Mouse (Mus musculus) liver, embryonic 13.5 days (tissue): ENCODE results near the gene Mkrn2. TPM values are rescaled to one million over a fixed set of nuclear protein-coding genes. Genes with fewer than 3 reads are reported as not detected.
A peak's percentile ranks its signal among the peaks of the same experiment; 100 is the strongest.

Source experiments
- ATAC-seq: fragments of 200-750 bp; cut with Nextera tagmentation; 2 replicates; pipeline ENCODE4 v1.8.0; 2017; ENCODE audit warnings: low read depth, mild to moderate bottlenecking, moderate number of reproducible peaks, moderate library complexity
- DNase-seq: peaks from one replicate; pipeline ENCODE4 v3.0.0; 2022
- H3K27ac ChIP-seq: fragments of 300-500 bp; sonication (generic); 2 replicates; pipeline ENCODE4 v1.5.1; 2015; ENCODE audit warnings: moderate library complexity, mild to moderate bottlenecking, inconsistent platforms
- H3K27me3 ChIP-seq: fragments of 300-500 bp; sonication (generic); 2 replicates; pipeline ENCODE4 v1.6.1; 2015; ENCODE audit warnings: mild to moderate bottlenecking, inconsistent platforms
- H3K36me3 ChIP-seq: fragments of 300-500 bp; sonication (generic); 2 replicates; pipeline ENCODE4 v1.6.1; 2015; ENCODE audit warnings: mild to moderate bottlenecking, inconsistent platforms
- H3K4me1 ChIP-seq: fragments of 300-500 bp; sonication (generic); replicated peaks from 2 replicates; pipeline ENCODE4 v1.6.1; 2015; ENCODE audit warnings: inconsistent platforms
- H3K4me2 ChIP-seq: fragments of 300-500 bp; sonication (generic); 2 replicates; pipeline ENCODE4 v1.6.1; 2015; ENCODE audit warnings: inconsistent platforms, mild to moderate bottlenecking, moderate library complexity
- H3K4me3 ChIP-seq: fragments of 300-500 bp; sonication (generic); replicated peaks from 2 replicates; pipeline ENCODE4 v1.5.1; 2015; ENCODE audit warnings: mild to moderate bottlenecking, inconsistent platforms
- H3K9ac ChIP-seq: fragments of 300-500 bp; sonication (generic); 2 replicates; pipeline ENCODE4 v1.6.1; 2015; ENCODE audit warnings: mild to moderate bottlenecking, inconsistent platforms
- H3K9me3 ChIP-seq: fragments of 300-500 bp; sonication (generic); replicated peaks from 2 replicates; pipeline ENCODE4 v1.6.1; 2016; ENCODE audit warnings: inconsistent platforms
- WGBS: fragments of 180-500 bp; shearing (Covaris S2); methylation state at CpG from one replicate; pipeline ENCODE4 v1.1.7; 2015; ENCODE audit not compliant: insufficient replicate concordance; 5-methylcytosine and 5-hydroxymethylcytosine counted together
- polyA plus RNA-seq: library from polyadenylated mRNA; unstranded; fragments of >200 nt; fragmentation: Nextera tagmentation; extraction: Ambion mirVana; gene quantifications from 2 replicates; pipeline ENCODE4 v1.2.1, GENCODE M21; 2015

The Mkrn2 gene
- 11.4 and 12.1 TPM in 2 replicates for polyA plus RNA-seq

DNA sequence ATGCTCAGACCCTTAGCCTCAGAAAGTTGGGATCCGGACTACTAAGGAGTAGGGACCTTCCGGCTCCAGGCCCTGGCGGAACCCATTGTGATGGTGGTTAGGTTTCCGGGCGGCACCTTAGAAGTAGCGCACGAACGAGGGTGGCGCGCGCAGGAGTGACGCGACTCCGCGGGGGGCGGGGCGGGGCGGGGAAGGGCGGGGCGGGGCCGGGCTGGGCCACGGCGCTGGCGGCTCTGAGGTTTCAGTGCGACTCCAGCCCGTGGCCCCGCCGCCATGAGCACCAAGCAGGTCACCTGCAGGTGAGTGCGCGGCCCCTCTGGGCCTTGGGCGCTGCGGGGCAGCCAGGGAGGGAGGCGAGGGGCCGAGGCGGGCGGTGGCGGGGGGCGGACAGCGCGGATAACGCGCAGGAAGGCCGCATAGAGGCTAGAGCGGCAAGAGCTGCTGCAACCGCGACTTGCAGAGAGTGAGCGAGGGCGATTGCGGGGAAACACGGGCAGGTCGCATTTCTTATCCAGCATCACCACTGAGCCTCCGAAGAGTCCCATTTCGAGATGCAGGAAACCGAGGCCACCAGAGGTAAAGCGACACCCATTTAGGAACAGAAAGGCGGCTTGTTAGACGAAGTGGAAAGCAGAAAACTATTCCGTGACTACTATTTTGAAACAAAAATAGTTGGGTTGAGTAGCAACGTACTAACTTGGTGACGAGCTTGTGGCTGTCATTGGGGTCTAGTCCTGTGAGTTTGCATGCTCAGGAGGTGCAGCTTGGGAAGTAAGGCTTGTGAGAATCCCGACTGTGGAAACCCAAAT is at the start of gene Mkrn2:
Gene Mkrn2, plus strand, starts transcription at position 188 of the 809 bp plus-strand sequence.
- WGBS = under 1% methylated on average over 61 of the region's 61 CpGs
- peak within 1 kb of the TSS; percentile 86 for H3K9ac ChIP-seq
- H3K4me2 ChIP-seq = peak within 1 kb of the TSS; percentile 74
- H3K9me3 ChIP-seq = no peaks in the 10 kb centered on the region
- H3K4me3 ChIP-seq = peak within 1 kb of the TSS; percentile 88
- peaks cover 13% of the 10 kb centered on the region for H3K4me1 ChIP-seq
- peak within 1 kb of the TSS; percentile 83 for H3K27ac ChIP-seq
- peak; percentile 94 for ATAC-seq
- no peaks in the 10 kb centered on the region for H3K27me3 ChIP-seq
- DNase-seq = peak; percentile 72
- H3K36me3 ChIP-seq = peaks cover 4% of the 10 kb centered on the region; the same call in 1 of the 2 replicates

DNA sequence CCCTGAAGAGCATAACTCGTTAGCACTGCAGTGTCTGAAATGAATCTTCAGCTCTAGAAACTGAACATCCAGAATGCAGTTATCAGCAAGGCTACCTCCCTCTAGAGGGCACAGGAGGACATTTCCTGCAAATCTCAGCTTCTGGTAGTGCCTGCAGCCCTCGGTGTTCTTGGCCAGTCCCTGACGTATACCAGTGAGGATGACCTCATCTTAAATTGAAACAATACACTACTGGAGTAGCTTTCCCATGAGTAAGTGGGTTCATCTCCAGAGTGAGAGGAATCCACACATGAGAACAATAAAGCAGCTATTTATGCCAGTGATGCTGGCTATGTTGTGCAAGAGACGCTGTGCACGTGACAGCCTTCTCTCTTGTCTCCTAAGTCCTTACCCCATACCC is 46.2 kb upstream of the Mkrn2 start:
- Histone ChIP-seq H3K27ac (no peak overlapping the region), H3K9ac (no peak overlapping the region), H3K4me1 (peaks cover 6% of the 10 kb centered on the region; the same call in 1 of the 2 replicates), H3K4me2 (no peak overlapping the region), H3K9me3 (no peaks in the 10 kb centered on the region), H3K27me3 (no peaks in the 10 kb centered on the region), H3K4me3 (no peak overlapping the region), H3K36me3 (peaks cover 69% of the 10 kb centered on the region)
- ATAC-seq (no peak), DNase-seq (no peak)
- WGBS = 66% methylated on average over 5 of the region's 5 CpGs

DNA sequence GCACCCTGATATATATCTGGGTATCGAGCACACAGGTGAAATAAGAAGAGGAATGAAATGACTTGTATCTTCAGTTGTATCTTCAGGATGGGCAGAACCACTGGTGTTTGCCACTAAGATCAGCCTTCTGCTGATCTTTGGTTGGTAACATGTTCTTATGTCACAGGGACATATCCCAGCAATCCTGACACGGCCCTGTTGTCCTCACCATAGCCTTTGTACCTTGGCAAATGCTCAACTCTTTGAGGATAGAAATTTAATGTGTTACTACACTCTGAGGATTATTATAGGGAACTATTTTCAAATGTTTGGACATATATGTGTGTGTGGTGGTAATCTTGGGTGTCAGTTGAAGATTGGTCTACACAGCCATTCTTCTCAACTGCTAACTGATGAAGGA is 43.5 kb upstream of the Mkrn2 start:
- DNase-seq (no peak), ATAC-seq (no peak)
- H3K4me2 ChIP-seq = no peak overlapping the region
- H3K27me3 ChIP-seq = no peaks in the 10 kb centered on the region
- H3K4me3 ChIP-seq = no peak overlapping the region
- H3K9me3 ChIP-seq = no peaks in the 10 kb centered on the region
- no peak overlapping the region for H3K27ac ChIP-seq
- H3K36me3 ChIP-seq = peaks cover 69% of the 10 kb centered on the region
- 70% methylated on average over 2 of the region's 2 CpGs for WGBS
- peaks cover 6% of the 10 kb centered on the region; the same call in 1 of the 2 replicates for H3K4me1 ChIP-seq
- H3K9ac ChIP-seq = no peak overlapping the region

DNA sequence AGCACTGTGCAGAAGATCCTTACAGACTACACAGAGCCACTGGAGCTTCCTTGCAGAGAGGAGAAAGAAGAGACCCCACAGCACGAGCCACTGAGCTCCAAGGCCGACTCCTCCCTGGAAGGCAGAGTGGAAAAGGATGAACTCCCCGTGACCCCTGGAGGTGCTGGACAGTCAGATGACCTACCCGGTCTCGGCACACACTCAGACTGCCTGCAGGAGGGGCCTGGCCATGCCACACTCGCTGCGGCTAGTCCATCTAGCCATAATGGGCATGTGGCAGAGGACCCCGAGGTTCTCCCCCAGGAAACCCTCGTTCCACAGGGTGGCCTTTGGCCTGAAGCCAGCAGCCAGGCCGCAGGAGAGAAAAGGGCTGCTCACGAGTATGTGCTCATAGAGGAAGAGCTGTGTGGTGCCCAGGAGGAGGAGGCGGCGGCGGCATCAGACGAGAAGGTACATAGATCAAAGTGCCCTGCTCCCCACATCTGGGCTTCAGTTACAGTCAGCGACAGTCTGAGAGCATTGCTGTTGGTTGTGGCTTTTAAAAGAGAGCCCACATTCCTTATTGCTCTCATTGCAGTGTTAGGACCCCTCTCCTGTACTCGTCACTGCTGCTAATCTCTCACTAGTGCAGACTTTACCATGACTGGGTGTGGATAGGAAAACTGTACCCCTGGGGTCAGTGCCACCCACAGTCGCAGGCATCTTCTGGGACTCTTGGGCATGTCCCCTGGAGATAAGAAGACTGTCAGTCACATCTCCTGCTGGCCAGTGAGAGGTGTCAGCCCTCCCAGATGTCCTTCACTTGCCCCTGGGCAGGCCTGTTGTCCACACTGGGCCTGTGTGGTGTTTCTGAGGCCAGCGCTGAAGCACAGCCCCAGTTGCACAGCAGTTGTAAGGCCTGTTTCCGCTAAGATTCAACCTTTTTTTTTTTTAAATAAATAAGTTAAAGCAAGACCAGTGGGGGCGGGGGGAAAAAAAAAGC is 41.8 kb upstream of the Mkrn2 start:
- peaks cover 65% of the 10 kb centered on the region for H3K36me3 ChIP-seq
- no peaks in the 10 kb centered on the region for H3K27me3 ChIP-seq
- no peak overlapping the region for H3K4me3 ChIP-seq
- no peak overlapping the region for H3K9ac ChIP-seq
- H3K27ac ChIP-seq = no peak overlapping the region
- 75% methylated on average over 21 of the region's 21 CpGs for WGBS
- DNase-seq (no peak), ATAC-seq (no peak)
- H3K9me3 ChIP-seq = no peaks in the 10 kb centered on the region
- no peak overlapping the region for H3K4me2 ChIP-seq
- H3K4me1 ChIP-seq = peaks cover 6% of the 10 kb centered on the region; the same call in 1 of the 2 replicates

DNA sequence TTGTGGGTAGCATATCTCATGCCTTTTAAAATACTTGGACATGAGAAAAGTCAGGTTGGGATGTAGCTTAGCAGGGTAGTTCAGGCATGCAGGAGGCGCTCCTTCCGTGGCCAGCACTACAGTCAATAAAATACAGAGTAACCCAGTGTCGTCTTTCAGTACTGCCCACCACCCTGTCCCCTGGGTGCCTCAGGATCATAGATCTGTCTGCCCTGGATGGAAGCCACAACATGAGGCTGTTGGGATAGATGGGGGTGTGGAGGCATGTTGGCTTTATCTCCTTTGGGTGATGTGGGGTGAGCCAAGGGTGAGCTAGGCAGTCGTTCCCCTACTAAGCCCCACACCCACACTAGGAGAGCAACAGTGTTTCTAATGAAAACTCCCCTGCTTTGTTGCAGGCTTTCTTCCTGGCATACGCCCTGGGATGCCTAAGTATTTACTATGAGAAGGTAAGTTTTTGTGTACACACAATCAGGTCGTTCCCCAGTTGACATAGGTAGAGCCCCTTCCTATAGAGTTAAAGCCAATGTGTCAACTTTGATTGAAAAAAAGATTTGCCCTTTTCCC is 36.1 kb upstream of the Mkrn2 start:
- Histone ChIP-seq H3K4me1 (no peaks in the 10 kb centered on the region), H3K27ac (no peak overlapping the region), H3K36me3 (peaks cover 86% of the 10 kb centered on the region), H3K9me3 (0 out of 2 replicates have a peak, but pooled peaks cover 3% of the 10 kb centered on the region), H3K4me3 (no peak overlapping the region), H3K27me3 (no peaks in the 10 kb centered on the region), H3K9ac (no peak overlapping the region), H3K4me2 (no peak overlapping the region)
- DNase-seq = no peak
- ATAC-seq = no peak
- WGBS = 80% methylated on average over 6 of the region's 6 CpGs

DNA sequence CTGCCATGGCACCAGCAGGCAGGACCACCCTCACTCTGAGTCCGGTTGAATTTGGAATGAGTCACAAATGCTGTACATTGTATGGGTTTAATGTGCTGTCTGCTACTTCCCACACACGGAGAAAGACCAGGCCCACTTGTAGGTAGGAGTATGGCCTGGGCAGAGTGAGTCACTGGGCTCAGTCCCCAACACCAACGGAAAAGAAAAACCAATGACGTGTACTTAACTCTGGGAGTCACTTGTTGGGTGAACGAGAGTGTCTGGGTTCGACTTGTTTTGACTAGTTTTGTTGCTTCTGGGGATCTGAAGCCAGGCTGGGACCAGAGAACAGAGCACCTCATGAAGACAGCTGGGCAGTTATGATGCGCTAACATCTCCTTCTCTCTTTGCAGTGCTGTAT is 27.5 kb upstream of the Mkrn2 start:
- Histone ChIP-seq H3K27me3 (no peaks in the 10 kb centered on the region), H3K4me1 (no peaks in the 10 kb centered on the region), H3K4me3 (no peak overlapping the region), H3K9ac (no peak overlapping the region), H3K9me3 (no peaks in the 10 kb centered on the region), H3K27ac (no peak overlapping the region), H3K36me3 (peaks cover 73% of the 10 kb centered on the region), H3K4me2 (no peak overlapping the region)
- ATAC-seq (no peak), DNase-seq (no peak)
- 83% methylated on average over 7 of the region's 7 CpGs for WGBS

DNA sequence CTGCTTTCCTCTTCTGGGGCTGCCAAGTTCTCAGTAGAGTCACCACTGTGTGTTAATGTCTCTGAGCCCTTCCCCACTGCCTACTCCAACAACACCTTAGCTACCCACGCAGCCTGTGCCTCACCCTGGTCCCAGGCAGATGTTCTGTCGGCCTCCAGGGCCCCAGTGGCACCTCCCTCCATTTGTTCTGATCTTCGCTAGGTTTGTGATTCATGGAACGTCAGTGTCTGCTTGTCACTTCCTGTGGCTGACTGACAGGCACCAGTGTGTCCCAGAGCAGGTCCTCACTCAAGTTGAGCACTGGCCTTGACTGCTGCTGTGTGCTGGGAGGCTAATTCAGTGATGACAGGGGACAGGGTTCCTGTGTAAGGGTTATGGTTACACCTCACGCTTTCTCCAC is 24.3 kb upstream of the Mkrn2 start:
- Histone ChIP-seq H3K9me3 (no peaks in the 10 kb centered on the region), H3K9ac (no peak overlapping the region), H3K27ac (no peak overlapping the region), H3K4me2 (no peak overlapping the region), H3K4me1 (no peaks in the 10 kb centered on the region), H3K36me3 (peaks cover 53% of the 10 kb centered on the region), H3K27me3 (no peaks in the 10 kb centered on the region), H3K4me3 (no peak overlapping the region)
- ATAC-seq (no peak), DNase-seq (no peak)
- 72% methylated on average over 5 of the region's 5 CpGs for WGBS

DNA sequence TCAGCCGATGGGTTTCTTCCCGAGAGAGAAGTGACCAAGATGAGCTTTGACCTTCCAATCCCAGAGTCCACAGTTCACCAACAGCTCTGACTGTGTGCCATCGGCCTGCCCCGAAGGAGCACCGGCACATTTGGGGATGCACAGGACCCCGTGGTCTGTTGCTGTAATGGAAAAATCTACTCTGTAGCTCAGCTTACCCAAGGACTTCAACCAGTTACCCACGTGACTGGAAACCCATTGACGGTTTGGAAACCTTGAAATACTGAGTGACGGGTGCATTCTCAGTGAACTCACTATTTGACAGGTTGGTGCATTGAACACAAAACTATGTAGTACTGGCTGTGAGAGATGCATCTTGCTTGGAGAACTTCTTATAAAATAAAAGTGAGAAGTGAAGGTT is 23.8 kb upstream of the Mkrn2 start:
- H3K4me2 ChIP-seq = no peak overlapping the region
- 82% methylated on average over 9 of the region's 9 CpGs for WGBS
- DNase-seq (no peak), ATAC-seq (no peak)
- no peak overlapping the region for H3K27ac ChIP-seq
- H3K4me3 ChIP-seq = no peak overlapping the region
- no peaks in the 10 kb centered on the region for H3K9me3 ChIP-seq
- no peaks in the 10 kb centered on the region for H3K4me1 ChIP-seq
- no peaks in the 10 kb centered on the region for H3K27me3 ChIP-seq
- no peak overlapping the region for H3K9ac ChIP-seq
- H3K36me3 ChIP-seq = peaks cover 53% of the 10 kb centered on the region

DNA sequence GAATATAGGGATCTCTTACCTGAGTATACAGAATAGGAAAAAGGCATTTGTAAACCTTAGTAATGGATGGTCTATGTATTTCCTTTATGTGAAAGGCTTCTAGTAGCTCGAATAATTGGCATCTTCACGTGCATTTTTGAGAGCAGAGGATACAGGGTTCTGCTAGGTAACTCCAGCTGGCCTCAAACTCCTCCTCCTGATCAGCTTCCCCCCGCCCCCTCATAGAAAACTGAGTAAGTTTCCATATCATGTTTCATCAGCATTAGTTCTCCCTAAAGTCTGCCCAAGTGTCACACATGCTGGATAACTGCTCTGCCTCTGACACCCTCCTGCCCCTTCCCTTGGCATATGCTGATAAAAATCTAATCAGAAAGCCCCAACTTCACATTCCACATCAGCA is 20.9 kb upstream of the Mkrn2 start:
- Histone ChIP-seq H3K9me3 (no peaks in the 10 kb centered on the region), H3K36me3 (peaks cover 35% of the 10 kb centered on the region)
- ATAC-seq = no peak

DNA sequence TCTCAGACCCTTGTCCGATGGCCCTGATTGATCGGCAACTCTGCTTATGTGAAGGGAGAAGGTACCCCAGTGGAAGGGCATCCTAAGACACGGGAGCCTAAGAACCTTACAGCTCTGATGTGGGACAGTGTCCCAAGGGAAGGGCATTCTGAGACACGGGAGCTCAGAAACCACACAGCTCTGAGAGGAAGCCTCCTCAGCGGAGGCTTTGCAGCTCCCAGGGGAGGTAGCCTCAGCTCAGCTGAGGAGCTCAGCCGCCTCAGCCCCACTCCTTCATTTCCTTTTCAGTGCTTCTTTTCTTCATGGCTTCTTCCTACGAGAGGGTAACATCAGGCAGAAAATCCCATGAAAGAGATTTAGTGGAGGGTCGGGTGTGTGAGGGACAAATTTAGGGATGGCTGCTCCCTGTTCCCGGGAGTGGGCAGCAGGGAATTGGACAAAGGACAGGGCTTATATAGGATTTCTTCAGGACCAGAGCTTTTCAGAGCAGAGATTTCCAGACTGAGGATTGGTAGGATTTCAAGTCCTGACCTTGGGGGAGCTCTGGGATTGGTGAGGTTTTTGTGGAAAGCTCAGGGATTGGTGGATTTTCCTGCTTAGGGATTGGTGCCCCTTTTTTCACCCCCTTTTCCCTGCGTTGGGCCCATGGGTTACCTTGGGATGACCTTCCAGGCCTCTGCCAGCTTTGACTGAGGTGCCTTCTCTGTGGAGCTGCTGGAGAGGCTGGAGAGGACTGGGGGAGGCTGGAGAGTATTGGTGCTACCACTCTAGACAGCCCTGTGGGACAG is 19.2 kb upstream of the Mkrn2 start:
- no peak overlapping the region for H3K4me2 ChIP-seq
- H3K4me3 ChIP-seq = no peak overlapping the region
- peaks cover 18% of the 10 kb centered on the region; the same call in 1 of the 2 replicates for H3K36me3 ChIP-seq
- H3K4me1 ChIP-seq = no peaks in the 10 kb centered on the region
- DNase-seq (no peak), ATAC-seq (no peak)
- H3K27me3 ChIP-seq = no peaks in the 10 kb centered on the region
- H3K9ac ChIP-seq = no peak overlapping the region
- H3K27ac ChIP-seq = no peak overlapping the region
- H3K9me3 ChIP-seq = no peaks in the 10 kb centered on the region
- 65% methylated on average over 10 of the region's 10 CpGs for WGBS

More for the DNA sequence above, 20.9 kb upstream of the Mkrn2 start:
- Histone ChIP-seq H3K4me3 (no peak overlapping the region), H3K9ac (no peak overlapping the region), H3K4me2 (no peak overlapping the region), H3K27me3 (no peaks in the 10 kb centered on the region), H3K4me1 (no peaks in the 10 kb centered on the region), H3K27ac (no peak overlapping the region)
- no peak for DNase-seq
- WGBS = 75% methylated on average over 3 of the region's 3 CpGs
